Comparison of ENCODE assay signal across 29 mouse cellular contexts in genomic region chr3:146661907-146662306, GRCm38 (mm10). TPM values are rescaled to one million over a fixed set of nuclear protein-coding genes. Genes with fewer than 3 reads are reported as not detected.
A peak's percentile ranks its signal among the peaks of the same experiment; 100 is the strongest.
DNase-seq lines count a peak whose midpoint lies in the region; TF ChIP-seq lines count a peak whose summit lies in the region.
"Had no signal": no experiment of that assay in that cellular context is flagged by ENCODE, and none has a peak within 500 bp of the region (broad histone marks: within the 10 kb centered on the region; RNA-seq: fewer than 3 reads in every experiment).

No protein-coding gene starts in this region.

- in situ Hi-C loops in CH12.LX (cut with MboI; ENCODE audit: low pct_ligation_motif_present, low pct_unique_long_range_greater_than_20kb, low sequenced_read_pairs) = no loop called here

- no peaks in the 10 kb centered on the region for H3K79me2 ChIP-seq in CH12.LX (replicated peaks; ENCODE audit: control insufficient read depth, extremely low read depth, insufficient read depth, poor library complexity, severe bottlenecking)

- no peak overlapping the region for H3K27ac ChIP-seq in CH12.LX (ENCODE audit: insufficient read depth, low read depth)
- H3K27ac ChIP-seq: embryonic facial prominence, embryonic 12.5 days; embryonic facial prominence, embryonic 15.5 days; forebrain, embryonic 10.5 days; forebrain, embryonic 12.5 days had no signal

- TF ChIP-seq RAD21 in CH12.LX (IDR thresholded peaks at IDR 0.05; ENCODE audit: low read depth, low read length) = no peak

- H3K9me3 ChIP-seq in CH12.LX (replicated peaks; ENCODE audit: low read length) = no peaks in the 10 kb centered on the region
- H3K9me3 ChIP-seq: embryonic facial prominence, embryonic 12.5 days; embryonic facial prominence, embryonic 15.5 days; forebrain, embryonic 10.5 days; forebrain, embryonic 12.5 days had no signal

- no peaks in the 10 kb centered on the region for H3K36me3 ChIP-seq in CH12.LX (replicated peaks in 1 of 2; ENCODE audit: control insufficient read depth in 1 of 2, insufficient read depth in 1 of 2, low read length in 1 of 2)
- H3K36me3 ChIP-seq: embryonic facial prominence, embryonic 12.5 days; embryonic facial prominence, embryonic 15.5 days; forebrain, embryonic 10.5 days; forebrain, embryonic 12.5 days had no signal

- H3K9ac ChIP-seq in CH12.LX (ENCODE audit: insufficient read depth, low read depth) = no peak overlapping the region
- H3K9ac ChIP-seq: embryonic facial prominence, embryonic 12.5 days; embryonic facial prominence, embryonic 15.5 days; forebrain, embryonic 12.5 days had no signal

- dilution Hi-C loops in CH12.LX (cut with MboI; ENCODE audit: extremely low pct_ligation_motif_present, extremely low pct_unique_long_range_greater_than_20kb, low sequenced_read_pairs) = no loop called here

- no peak overlapping the region for H3K4me3 ChIP-seq in CH12.LX (replicated peaks in 1 of 3; ENCODE audit: low read depth in 2 of 3, low read length in 2 of 3, poor library complexity in 1 of 3)
- H3K4me3 ChIP-seq: embryonic facial prominence, embryonic 12.5 days; embryonic facial prominence, embryonic 15.5 days; erythroblast, embryonic 14.5 days; forebrain, embryonic 10.5 days; forebrain, embryonic 12.5 days had no signal

- no peaks in the 10 kb centered on the region for H3K27me3 ChIP-seq in CH12.LX (replicated peaks)
- H3K27me3 ChIP-seq: embryonic facial prominence, embryonic 12.5 days; embryonic facial prominence, embryonic 15.5 days; forebrain, embryonic 12.5 days had no signal

- DNase-seq in heart, adult 11 months = peak; percentile 51
- DNase-seq in heart, adult 9 months (ENCODE audit: low spot score in 2 of 2) = no peak
- peak; percentile 43 for DNase-seq in A20 (ENCODE audit: low read depth, low spot score)
- DNase-seq in CH12.LX (ENCODE audit: extremely low read depth) = peak; percentile 69
- no peak for DNase-seq in lung, postnatal 36 days
- DNase-seq: adrenal gland, adult 2 months; adrenal gland, postnatal 10 days; adrenal gland, postnatal 25 days; B cell, adult 2 months; cerebellum, adult 11 months; cerebellum, adult 18-20 months; cerebellum, adult 8-10 months; cerebellum, adult 9-11 months; cerebellum, postnatal 14 days; cerebellum, postnatal 36 days; embryo, embryonic 11 days had no signal

- TF ChIP-seq CTCF in CH12.LX (conservative IDR thresholded peaks at IDR 0.05 in 1 of 2, IDR thresholded peaks at IDR 0.05 in 1 of 2; ENCODE audit: low read depth in 2 of 2, low read length in 2 of 2) = no peak

- TF ChIP-seq POLR2A in CH12.LX (IDR thresholded peaks at IDR 0.05; ENCODE audit: low read depth, low read length) = no peak

- TF ChIP-seq EP300 in CH12.LX (IDR thresholded peaks at IDR 0.05; ENCODE audit: low read length) = no peak

- peaks cover 0 to 16% of the 10 kb centered on the region in 2 experiments; a peak in 3 of 4 replicates for H3K4me1 ChIP-seq in CH12.LX (ENCODE audit: control insufficient read depth in 1 of 2, insufficient read depth in 2 of 2)
- H3K4me1 ChIP-seq: embryonic facial prominence, embryonic 12.5 days; embryonic facial prominence, embryonic 15.5 days; forebrain, embryonic 10.5 days; forebrain, embryonic 12.5 days had no signal

- peak overlapping the region; percentile 45 for H3K4me2 ChIP-seq in CH12.LX (ENCODE audit: insufficient read depth, low read depth, poor library complexity, severe bottlenecking)
- H3K4me2 ChIP-seq: embryonic facial prominence, embryonic 12.5 days; embryonic facial prominence, embryonic 15.5 days; forebrain, embryonic 12.5 days had no signal

TF ChIP-seq in CH12.LX, 34 proteins besides CTCF, POLR2A, EP300 and RAD21:
- TF ChIP-seq SMC3 (IDR thresholded peaks at IDR 0.05; ENCODE audit: low read depth, low read length) (no peak), BHLHE40 (IDR thresholded peaks at IDR 0.05; ENCODE audit: low read depth, low read length) (peak; percentile 64)

RNA-seq across cellular contexts. Expression of gene 4930503B20Rik, which starts 10.8 kb away (rescaled TPM):
- total RNA-seq in CH12.LX (2012; rRNA removed) (not detected in 2 replicates), CH12.LX (2014; rRNA removed) (not detected in 2 replicates)
- not detected in 2 replicates for polyA plus RNA-seq in CH12.LX (2012; ENCODE audit: insufficient read length, low read depth)
- total RNA-seq: adrenal gland, adult 2 months; adrenal gland, postnatal 10 days; adrenal gland, postnatal 4 days; ES-E14 had no signal
- polyA plus RNA-seq: adrenal gland, adult 2 months; CD4-positive, CD25-positive, alpha-beta regulatory T cell, adult 4 months; embryonic facial prominence, embryonic 12.5 days; erythroblast, embryonic 14.5 days; forebrain, embryonic 10.5 days; forebrain, embryonic 12.5 days; forebrain, embryonic 14.5 days; forebrain, embryonic 16.5 days; frontal cortex, adult 2 months had no signal

RNA-seq across cellular contexts. Expression of gene Samd13, which starts 23.5 kb away (rescaled TPM):
- total RNA-seq in CH12.LX (2012; rRNA removed) (not detected in 2 replicates), CH12.LX (2014; rRNA removed) (not detected in 2 replicates)
- not detected in 2 replicates for polyA plus RNA-seq in CH12.LX (2012; ENCODE audit: insufficient read length, low read depth)
- polyA plus RNA-seq: adrenal gland, adult 2 months; brain, embryonic 14.5 days; erythroblast, embryonic 14.5 days had no signal

RNA-seq across cellular contexts. Expression of gene Dnase2b, which starts 46.5 kb away (rescaled TPM):
- total RNA-seq in CH12.LX (2012; rRNA removed) (not detected in 2 replicates), CH12.LX (2014; rRNA removed) (not detected in 2 replicates)
- polyA plus RNA-seq in CH12.LX (2012; ENCODE audit: insufficient read length, low read depth) = not detected in 2 replicates
- total RNA-seq: adrenal gland, adult 2 months; adrenal gland, postnatal 25 days; ES-E14; MEL had no signal
- polyA plus RNA-seq: adrenal gland, adult 2 months; brain, embryonic 14.5 days; CD4-positive, CD25-positive, alpha-beta regulatory T cell, adult 4 months; embryonic facial prominence, embryonic 12.5 days; erythroblast, embryonic 14.5 days; forebrain, embryonic 10.5 days; forebrain, embryonic 12.5 days; forebrain, embryonic 14.5 days; forebrain, embryonic 16.5 days; frontal cortex, adult 2 months had no signal

Comparison
In these comparisons a context has a peak if more than half of its experiments do, and no peak if none do; other contexts are left out.
1. DNase-seq: peak in heart, adult 11 months (single experiment), A20 (single experiment) and CH12.LX (single experiment); none in heart, adult 9 months (0 of 2) and lung, postnatal 36 days (single experiment).